Mouse (Mus musculus) ES-E14 (cell line): ENCODE results near the gene Lrch3.

Source experiments
- CHD2 ChIP-seq: IDR thresholded peaks from 2 replicates; pipeline ENCODE4 v1.6.1; 2014; ENCODE audit warnings: mild to moderate bottlenecking, low read depth, low read length, inconsistent platforms
- ZNF384 ChIP-seq: IDR thresholded peaks from 2 replicates; pipeline ENCODE4 v1.6.1; 2012; ENCODE audit warnings: low read depth, low read length, inconsistent platforms

GRCm38 (mm10) chr16:33062682-33063131 lies 148.8 kb downstream of the Lrch3 start:
- TF ChIP-seq CHD2: 0 out of 2 replicates have a peak, but pooled peaks have one; percentile 5
- TF ChIP-seq ZNF384: no peak
